Mouse (Mus musculus) thymus, adult 2 months (tissue): Measurements from ENCODE around the gene Midn.

Source experiments
- CTCF ChIP-seq: fragments of 200-500 bp; IDR thresholded peaks from 2 replicates; pipeline ENCODE4 v1.5.1; 2012; ENCODE audit warnings: mild to moderate bottlenecking, control low read depth, low read length, moderate library complexity, borderline replicate concordance; ENCODE audit not compliant: control insufficient read depth, poor library complexity, insufficient read depth; ENCODE audit errors: extremely low read depth
- POLR2A ChIP-seq: fragments of 200-500 bp; IDR thresholded peaks from 2 replicates; pipeline ENCODE4 v1.6.1; 2012; ENCODE audit warnings: mild to moderate bottlenecking, low read length, control low read depth, moderate library complexity; ENCODE audit not compliant: control insufficient read depth, poor library complexity, insufficient read depth; ENCODE audit errors: extremely low read depth

- peak; percentile 3; the same call in 1 of the 2 replicates for TF ChIP-seq CTCF
- TF ChIP-seq POLR2A: peak; percentile 77
Observed at GRCm38 (mm10) chr10:80150226-80151210, 2.4 kb downstream of the Midn start.
